Mouse (Mus musculus): ENCODE results near the gene Lyve1.

Lyve1 gene

GRCm38 (mm10) chr7:110854519-110854918 lies 8.5 kb downstream of the Lyve1 start:
- in situ Hi-C loops (cut with MboI; ENCODE audit: unreplicated experiment in 2 of 2), result no loop called here

DNA sequence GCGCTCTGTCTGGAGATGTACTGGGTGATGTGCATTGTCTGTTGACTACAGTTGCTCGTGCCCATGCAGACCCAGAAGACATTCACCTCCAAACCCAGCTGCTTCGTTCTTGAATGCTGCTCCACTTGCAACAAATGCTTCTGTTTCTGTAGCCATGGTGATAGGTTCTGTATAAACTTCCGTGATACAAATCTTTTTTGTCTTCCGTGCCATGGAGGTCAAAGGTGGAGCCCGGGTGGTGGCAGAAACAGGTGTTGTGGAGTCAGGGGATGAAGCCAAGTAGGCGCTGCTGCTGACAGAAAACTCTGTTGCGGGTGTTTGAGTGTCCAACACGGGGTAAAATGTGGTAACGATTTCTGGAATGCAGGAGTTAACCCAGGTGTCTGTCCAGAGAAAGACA lies 9.4 kb downstream of the Lyve1 start:
- in situ Hi-C loops (cut with MboI; ENCODE audit: unreplicated experiment in 2 of 2), result no loop called here

- in situ Hi-C loops (cut with MboI; ENCODE audit: unreplicated experiment in 2 of 2), result no loop called here
These were observed 11.4 kb downstream of the Lyve1 start for GRCm38 (mm10) chr7:110851541-110852203.

GRCm38 (mm10) chr7:110848371-110848770 lies 14.7 kb downstream of the Lyve1 start:
- in situ Hi-C loops (cut with MboI; ENCODE audit: unreplicated experiment in 2 of 2), result no loop called here

DNA sequence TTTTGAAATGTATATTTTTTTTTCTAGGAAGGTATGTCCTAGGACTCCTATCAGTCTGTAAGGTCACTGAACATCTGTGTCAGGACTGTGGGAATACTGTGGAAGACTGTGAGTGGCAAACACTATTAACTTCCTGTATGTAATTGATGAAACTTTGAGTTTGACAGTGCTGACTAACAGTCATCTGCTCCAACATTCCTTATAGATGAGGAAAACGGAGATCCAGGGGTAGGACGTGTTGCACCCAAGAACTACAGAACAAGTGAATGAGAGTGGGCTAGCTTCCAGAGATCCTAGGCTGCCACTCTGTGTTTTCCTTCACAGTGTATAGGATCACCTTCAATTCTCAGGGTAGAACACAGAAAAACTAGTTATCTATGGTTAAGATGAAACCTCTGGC lies 15.7 kb downstream of the Lyve1 start:
- in situ Hi-C loops (cut with MboI; ENCODE audit: unreplicated experiment in 2 of 2), result no loop called here

- in situ Hi-C loops (cut with MboI; ENCODE audit: unreplicated experiment in 2 of 2), result no loop called here
These were observed 18.8 kb downstream of the Lyve1 start, which contains the start of gene Rnf141 for GRCm38 (mm10) chr7:110843916-110844874. Gene Rnf141 (minus strand): TSS chr7:110844457.

- in situ Hi-C loops (cut with MboI; ENCODE audit: unreplicated experiment in 2 of 2), result no loop called here
These were observed 22.7 kb downstream of the Lyve1 start for GRCm38 (mm10) chr7:110840332-110840731.

DNA sequence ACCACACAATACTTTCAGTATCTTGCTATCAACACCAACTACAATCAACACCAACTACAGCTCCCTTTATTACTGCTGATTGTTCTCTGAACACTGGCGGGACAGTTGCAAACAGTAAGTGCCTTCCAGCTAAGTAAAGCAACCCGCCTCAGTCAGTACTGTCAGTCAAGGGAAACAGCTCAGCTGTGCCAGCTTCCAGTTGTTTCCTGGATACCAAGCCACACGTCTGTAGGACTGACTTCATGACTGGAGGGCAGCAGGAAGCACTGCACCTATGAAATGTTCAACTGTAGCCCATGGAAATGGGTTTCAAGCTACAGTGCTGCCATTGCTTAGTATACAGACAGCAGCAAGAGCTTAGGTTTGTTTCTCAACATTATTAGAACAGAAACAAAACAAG lies 28.5 kb downstream of the Lyve1 start:
- in situ Hi-C loops (cut with MboI; ENCODE audit: unreplicated experiment in 2 of 2), result no loop called here

DNA sequence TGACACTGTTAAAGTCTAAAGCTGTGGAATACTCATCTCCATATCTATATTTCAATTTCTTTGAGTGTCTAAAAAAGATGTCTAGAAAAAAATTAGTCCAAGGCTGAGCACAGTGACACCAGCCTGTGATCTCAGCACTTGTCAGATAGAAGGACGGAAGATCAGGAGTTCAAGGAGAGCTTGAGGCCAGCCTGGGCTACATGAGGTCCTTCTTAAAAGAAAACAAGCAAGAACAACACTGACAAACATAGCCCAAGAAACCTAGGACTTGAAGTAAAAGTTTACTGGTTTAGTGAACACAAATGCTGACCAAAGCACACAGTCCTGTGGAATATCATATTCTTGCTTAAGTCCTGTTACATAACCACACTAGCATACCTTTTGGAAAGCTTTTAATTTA lies 29.0 kb downstream of the Lyve1 start:
- in situ Hi-C loops (cut with MboI; ENCODE audit: unreplicated experiment in 2 of 2), result no loop called here

DNA sequence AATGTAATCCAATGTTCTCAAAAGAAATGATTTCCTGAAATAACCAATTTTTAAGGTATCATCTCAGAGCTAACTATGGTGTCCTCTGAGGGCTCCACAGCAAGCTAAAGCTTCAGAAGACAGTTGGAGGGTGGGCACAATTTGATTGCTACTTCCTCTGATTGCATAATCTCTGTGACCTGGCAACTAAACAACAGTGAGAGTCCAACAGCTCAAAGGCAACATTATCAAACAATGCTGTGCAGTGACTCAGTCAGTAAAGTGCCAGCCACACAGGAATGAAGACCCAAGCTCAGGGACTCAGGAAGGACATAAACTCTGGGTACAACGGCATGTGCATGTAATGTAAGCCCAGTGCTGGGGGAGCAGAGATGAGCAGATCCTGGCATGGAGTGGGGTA lies 30.0 kb downstream of the Lyve1 start:
- in situ Hi-C loops (cut with MboI; ENCODE audit: unreplicated experiment in 2 of 2), result no loop called here

- in situ Hi-C loops (cut with MboI; ENCODE audit: unreplicated experiment in 2 of 2), result no loop called here
These were observed 38.8 kb downstream of the Lyve1 start for GRCm38 (mm10) chr7:110823995-110824953.

- in situ Hi-C loops (cut with MboI; ENCODE audit: unreplicated experiment in 2 of 2), result no loop called here
These were observed 39.4 kb downstream of the Lyve1 start for GRCm38 (mm10) chr7:110823593-110823992.

DNA sequence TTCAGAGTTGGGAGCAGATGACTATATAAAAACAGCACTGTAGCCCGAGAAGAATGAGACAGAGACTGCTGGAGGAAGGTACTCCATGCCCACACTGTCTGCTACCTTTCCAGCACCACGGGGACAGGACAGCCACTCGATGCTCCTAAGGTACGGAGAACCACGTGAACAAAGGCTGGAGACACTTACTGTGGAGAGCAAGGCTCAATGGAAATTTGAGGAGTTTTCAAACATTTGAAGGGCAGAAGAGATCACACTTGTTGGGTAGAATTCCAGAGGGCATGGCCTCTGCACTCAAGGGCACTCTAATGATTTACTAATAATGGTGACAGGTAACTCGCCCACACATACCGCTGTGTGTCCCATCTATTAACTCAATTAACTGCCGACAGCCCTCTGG lies 40.0 kb downstream of the Lyve1 start:
- in situ Hi-C loops (cut with MboI; ENCODE audit: unreplicated experiment in 2 of 2), result no loop called here

- in situ Hi-C loops (cut with MboI; ENCODE audit: unreplicated experiment in 2 of 2), result no loop called here
These were observed 41.0 kb downstream of the Lyve1 start for GRCm38 (mm10) chr7:110822055-110822454.

GRCm38 (mm10) chr7:110821653-110822052 lies 41.4 kb downstream of the Lyve1 start:
- in situ Hi-C loops (cut with MboI; ENCODE audit: unreplicated experiment in 2 of 2), result no loop called here

DNA sequence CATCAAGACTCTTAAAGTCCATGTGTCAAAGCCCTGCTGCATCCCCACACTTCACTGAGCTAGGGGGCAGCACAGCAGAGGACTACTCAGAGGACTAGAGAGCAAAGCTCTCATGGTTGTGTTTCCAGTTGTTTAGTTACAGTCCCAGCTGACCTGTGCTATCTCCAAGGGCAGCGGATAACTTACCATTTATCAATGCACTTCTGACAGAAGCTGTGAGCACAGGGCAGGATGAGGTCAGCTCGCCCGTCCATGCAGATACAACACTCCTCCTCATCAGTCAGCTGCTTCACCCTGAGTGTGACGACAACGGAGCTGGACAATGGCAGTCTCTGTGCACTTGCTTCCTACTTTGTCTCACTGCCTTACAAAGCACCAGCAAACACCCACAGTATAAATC lies 42.0 kb downstream of the Lyve1 start:
- in situ Hi-C loops (cut with MboI; ENCODE audit: unreplicated experiment in 2 of 2), result no loop called here

GRCm38 (mm10) chr7:110818787-110819350 lies 44.2 kb downstream of the Lyve1 start:
- in situ Hi-C loops (cut with MboI; ENCODE audit: unreplicated experiment in 2 of 2), result loop anchor here (5.0 kb wide), 2 partner anchors 108 to 198 kb away; no protein-coding TSS in a partner anchor

- in situ Hi-C loops (cut with MboI; ENCODE audit: unreplicated experiment in 2 of 2), result loop anchor here (5.0 kb wide), 2 partner anchors 109 to 199 kb away; no protein-coding TSS in a partner anchor
These were observed 44.8 kb downstream of the Lyve1 start for GRCm38 (mm10) chr7:110818206-110818605.

- in situ Hi-C loops (cut with MboI; ENCODE audit: unreplicated experiment in 2 of 2), result loop anchor here (5.0 kb wide), 2 partner anchors 111 to 201 kb away; no protein-coding TSS in a partner anchor
These were observed 47.0 kb downstream of the Lyve1 start for GRCm38 (mm10) chr7:110816037-110816436.

DNA sequence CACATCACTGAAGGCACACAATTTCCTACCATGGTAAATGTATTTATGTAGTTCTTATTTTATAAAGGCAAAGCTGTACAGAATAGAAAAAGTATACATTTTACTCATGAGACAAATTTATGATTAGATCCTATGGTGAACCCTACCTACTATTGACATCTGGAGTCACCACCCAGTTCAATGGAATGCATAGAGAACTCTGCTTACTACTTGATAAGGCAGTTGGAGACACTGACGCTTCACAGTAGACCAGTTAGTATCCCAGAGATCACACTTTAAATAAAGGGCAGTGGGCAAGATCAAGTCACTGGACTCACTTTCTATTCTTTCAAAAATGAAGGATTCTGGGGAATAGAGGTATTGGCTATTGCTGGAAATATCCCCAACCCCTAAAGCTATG lies 49.1 kb downstream of the Lyve1 start:
- in situ Hi-C loops (cut with MboI; ENCODE audit: unreplicated experiment in 2 of 2), result loop anchor here in 1 of 2 experiments (5.0 kb wide), 1 partner anchor 203 kb away; no protein-coding TSS in a partner anchor
